Mouse (Mus musculus) stomach, embryonic 14.5 days (tissue): ENCODE data around the gene Plac1. TPM values are rescaled to one million over a fixed set of nuclear protein-coding genes. Genes with fewer than 3 reads are reported as not detected.

Experiments
- ATAC-seq: fragments of 200-750 bp; cut with Nextera tagmentation; 2 replicates; pipeline ENCODE4 v1.8.0; 2017; ENCODE audit warnings: low read depth, moderate TSS enrichment; ENCODE audit not compliant: insufficient number of reproducible peaks, insufficient read depth, low FRiP score
- H3K27ac ChIP-seq: fragments of 300-500 bp; sonication (generic); 2 replicates; pipeline ENCODE4 v1.5.1; 2014; ENCODE audit warnings: mild to moderate bottlenecking, low read length, moderate library complexity, mixed read lengths
- H3K27me3 ChIP-seq: fragments of 300-500 bp; sonication (generic); 2 replicates; pipeline ENCODE4 v1.6.1; 2014; ENCODE audit warnings: low read length, control low read depth, mixed read lengths; ENCODE audit not compliant: control insufficient read depth, insufficient read depth
- H3K36me3 ChIP-seq: fragments of 300-500 bp; sonication (generic); 2 replicates; pipeline ENCODE4 v1.6.1; 2014; ENCODE audit warnings: mild to moderate bottlenecking, control low read depth, low read length, moderate library complexity, mixed read lengths; ENCODE audit not compliant: control insufficient read depth, insufficient read depth
- H3K4me1 ChIP-seq: fragments of 300-500 bp; sonication (generic); 2 replicates; pipeline ENCODE4 v1.6.1; 2014; ENCODE audit warnings: low read length, control low read depth, mixed read lengths; ENCODE audit not compliant: control insufficient read depth, insufficient read depth
- H3K4me2 ChIP-seq: fragments of 300-500 bp; sonication (generic); replicated peaks from 2 replicates; pipeline ENCODE4 v1.6.1; 2014; ENCODE audit warnings: low read depth, low read length, control low read depth
- H3K4me3 ChIP-seq: fragments of 300-500 bp; sonication (generic); 2 replicates; pipeline ENCODE4 v1.5.1; 2014; ENCODE audit warnings: low read depth, low read length, control low read depth
- H3K9ac ChIP-seq: fragments of 300-500 bp; sonication (generic); replicated peaks from 2 replicates; pipeline ENCODE4 v1.6.1; 2014; ENCODE audit warnings: low read depth, mild to moderate bottlenecking, control low read depth, low read length, moderate library complexity, mixed read lengths
- H3K9me3 ChIP-seq: fragments of 300-500 bp; sonication (generic); 2 replicates; pipeline ENCODE4 v1.6.1; 2016; ENCODE audit warnings: low read depth, low read length, control low read depth; ENCODE audit not compliant: control insufficient read depth
- WGBS: fragments of 180-500 bp; shearing (Covaris S2); extraction: QIAGEN DNeasy Blood & Tissue Kit; methylation state at CpG from one replicate; pipeline ENCODE4 v1.1.7; 2014; 5-methylcytosine and 5-hydroxymethylcytosine counted together
- polyA plus RNA-seq: library from polyadenylated mRNA; unstranded; fragments of >200 nt; fragmentation: Nextera tagmentation; extraction: Ambion mirVana; gene quantifications from 2 replicates; pipeline ENCODE4 v1.2.1, GENCODE M21; 2014

Plac1 gene
- polyA plus RNA-seq, 1 experiment from 2014 or later = 15.3 TPM

GRCm38 (mm10) chrX:53255195-53255594 lies 15.3 kb upstream of the Plac1 start:
- ATAC-seq = no peak
- H3K9ac ChIP-seq = no peak overlapping the region
- no peak overlapping the region for H3K4me3 ChIP-seq
- H3K27me3 ChIP-seq = no peaks in the 10 kb centered on the region
- no peaks in the 10 kb centered on the region for H3K9me3 ChIP-seq
- no peak overlapping the region for H3K4me2 ChIP-seq
- no peaks in the 10 kb centered on the region for H3K4me1 ChIP-seq
- no peak overlapping the region for H3K27ac ChIP-seq
- H3K36me3 ChIP-seq = no peaks in the 10 kb centered on the region

GRCm38 (mm10) chrX:53237971-53238370 lies 1.9 kb downstream of the Plac1 start:
- Histone ChIP-seq H3K4me1 (no peaks in the 10 kb centered on the region), H3K27ac (no peak overlapping the region), H3K4me2 (no peak overlapping the region), H3K9ac (no peak overlapping the region), H3K27me3 (no peaks in the 10 kb centered on the region), H3K36me3 (no peaks in the 10 kb centered on the region), H3K9me3 (no peaks in the 10 kb centered on the region), H3K4me3 (no peak overlapping the region)
- no peak for ATAC-seq
- WGBS = 11% methylated on average over 2 of the region's 2 CpGs

DNA sequence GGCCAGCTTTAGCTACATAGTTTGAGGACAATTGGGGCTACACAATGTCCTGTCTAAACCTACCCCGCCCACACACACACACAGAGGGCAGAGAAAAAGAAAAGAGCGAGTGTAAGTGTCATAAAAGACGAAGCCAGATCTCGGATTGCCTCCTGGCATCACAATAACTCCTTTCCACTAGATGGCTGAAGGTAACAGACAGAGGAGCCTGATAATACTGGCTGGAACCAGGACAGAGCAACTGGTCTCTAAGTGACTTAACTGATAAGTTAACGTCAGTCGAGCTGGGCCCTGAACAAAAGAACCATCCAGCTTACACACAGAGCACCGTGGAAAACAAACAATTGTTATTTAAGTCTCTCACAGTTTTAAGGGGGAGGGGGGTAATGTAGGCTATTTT lies 3.5 kb downstream of the Plac1 start:
- no peaks in the 10 kb centered on the region for H3K27me3 ChIP-seq
- no peaks in the 10 kb centered on the region for H3K4me1 ChIP-seq
- no peak overlapping the region for H3K9ac ChIP-seq
- no peaks in the 10 kb centered on the region for H3K9me3 ChIP-seq
- WGBS = 50% methylated on average over 7 of the region's 7 CpGs
- H3K4me2 ChIP-seq = no peak overlapping the region
- ATAC-seq = no peak
- H3K36me3 ChIP-seq = no peaks in the 10 kb centered on the region
- no peak overlapping the region for H3K4me3 ChIP-seq
- H3K27ac ChIP-seq = no peak overlapping the region

GRCm38 (mm10) chrX:53233689-53234088 lies 6.2 kb downstream of the Plac1 start:
- H3K9ac ChIP-seq = no peak overlapping the region
- no peak overlapping the region for H3K27ac ChIP-seq
- no peaks in the 10 kb centered on the region for H3K9me3 ChIP-seq
- no peak overlapping the region for H3K4me3 ChIP-seq
- no peak overlapping the region for H3K4me2 ChIP-seq
- H3K36me3 ChIP-seq = no peaks in the 10 kb centered on the region
- ATAC-seq = no peak
- 26% methylated on average over 4 of the region's 4 CpGs for WGBS
- no peaks in the 10 kb centered on the region for H3K4me1 ChIP-seq
- H3K27me3 ChIP-seq = no peaks in the 10 kb centered on the region

DNA sequence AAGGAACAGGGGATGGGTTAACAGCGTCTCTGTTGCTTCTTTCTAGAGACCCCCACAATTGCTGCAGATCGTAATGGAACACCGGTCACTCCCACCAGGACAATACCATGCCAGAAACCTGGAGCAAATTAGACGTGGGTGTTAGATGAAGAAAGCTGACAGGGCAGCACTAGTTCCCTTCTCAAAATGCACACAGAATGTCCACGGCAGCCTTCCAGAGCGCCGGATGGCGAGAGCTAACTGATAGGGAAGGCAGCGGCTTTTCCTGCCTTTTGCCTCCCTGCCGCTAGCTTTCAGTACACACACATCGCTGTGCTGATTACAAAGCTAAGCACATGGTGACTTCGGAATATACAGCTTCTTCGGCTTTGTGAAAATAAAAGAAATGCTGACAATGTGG lies 7.9 kb downstream of the Plac1 start:
- H3K27ac ChIP-seq = peak overlapping the region; percentile 44; the same call in 1 of the 2 replicates
- no peaks in the 10 kb centered on the region for H3K9me3 ChIP-seq
- 37% methylated on average over 13 of the region's 13 CpGs for WGBS
- H3K9ac ChIP-seq = no peak overlapping the region; the same call in 1 of the 2 replicates
- ATAC-seq = no peak
- H3K27me3 ChIP-seq = no peaks in the 10 kb centered on the region
- peak overlapping the region; percentile 48 for H3K4me2 ChIP-seq
- peak overlapping the region; percentile 12; the same call in 1 of the 2 replicates for H3K4me3 ChIP-seq
- no peaks in the 10 kb centered on the region for H3K36me3 ChIP-seq
- H3K4me1 ChIP-seq = no peaks in the 10 kb centered on the region

DNA sequence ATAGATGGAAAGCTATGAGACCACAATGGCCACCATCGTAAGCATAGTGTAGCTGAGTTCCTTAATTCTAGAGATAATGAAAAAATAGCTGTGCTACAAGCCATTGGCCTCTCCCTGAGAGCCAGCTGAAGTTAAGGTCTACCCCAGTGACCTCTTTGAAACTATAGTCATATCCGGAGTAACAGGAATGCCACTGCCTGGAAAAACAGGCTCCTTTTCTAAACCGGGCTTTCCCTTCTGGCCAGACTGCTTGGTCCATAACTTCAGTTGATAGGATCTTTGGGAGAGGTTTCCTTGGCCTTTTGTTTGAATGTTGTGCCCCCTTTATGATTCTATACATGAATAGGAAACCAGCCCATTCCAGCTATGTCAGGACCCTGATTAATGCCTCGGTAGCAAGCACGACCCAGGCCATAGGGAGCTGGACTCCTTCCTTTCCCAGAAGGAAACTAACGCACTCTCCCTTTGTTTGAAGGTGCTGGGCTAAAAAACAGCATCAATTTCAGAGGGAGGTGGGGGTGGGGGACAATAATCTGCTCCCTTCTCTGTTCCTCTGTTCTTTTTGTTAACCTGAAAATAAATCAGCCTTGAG lies 15.5 kb downstream of the Plac1 start:
- Histone ChIP-seq H3K9me3 (no peaks in the 10 kb centered on the region), H3K9ac (no peak overlapping the region), H3K4me1 (no peaks in the 10 kb centered on the region), H3K4me3 (no peak overlapping the region), H3K27ac (no peak overlapping the region), H3K27me3 (no peaks in the 10 kb centered on the region), H3K36me3 (no peaks in the 10 kb centered on the region), H3K4me2 (no peak overlapping the region)
- no peak for ATAC-seq
- WGBS = 57% methylated on average over 6 of the region's 6 CpGs

DNA sequence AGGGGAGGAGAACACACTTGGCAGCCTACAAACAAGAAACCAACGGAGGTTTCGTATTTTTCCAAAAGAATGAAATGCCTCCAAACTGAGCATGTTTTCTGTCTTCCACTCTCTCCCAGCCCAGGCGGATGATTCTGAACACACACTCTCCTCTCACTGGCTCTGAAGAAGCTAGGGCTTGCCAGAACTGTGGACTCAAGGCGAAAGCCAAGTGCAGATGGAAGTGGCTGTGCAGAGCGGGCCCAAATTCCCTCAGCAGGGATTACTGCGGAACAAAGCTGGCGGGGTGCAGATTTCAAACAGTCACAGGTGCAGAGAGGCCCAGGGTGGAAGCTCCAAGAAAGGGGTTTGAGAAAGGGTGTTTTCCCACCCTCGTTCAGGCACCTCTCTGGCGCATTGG lies 19.1 kb downstream of the Plac1 start:
- Histone ChIP-seq H3K36me3 (no peaks in the 10 kb centered on the region), H3K27me3 (no peaks in the 10 kb centered on the region), H3K9ac (no peak overlapping the region), H3K9me3 (no peaks in the 10 kb centered on the region), H3K4me1 (no peaks in the 10 kb centered on the region), H3K4me3 (no peak overlapping the region), H3K4me2 (no peak overlapping the region), H3K27ac (no peak overlapping the region)
- ATAC-seq = no peak
- 70% methylated on average over 9 of the region's 9 CpGs for WGBS

DNA sequence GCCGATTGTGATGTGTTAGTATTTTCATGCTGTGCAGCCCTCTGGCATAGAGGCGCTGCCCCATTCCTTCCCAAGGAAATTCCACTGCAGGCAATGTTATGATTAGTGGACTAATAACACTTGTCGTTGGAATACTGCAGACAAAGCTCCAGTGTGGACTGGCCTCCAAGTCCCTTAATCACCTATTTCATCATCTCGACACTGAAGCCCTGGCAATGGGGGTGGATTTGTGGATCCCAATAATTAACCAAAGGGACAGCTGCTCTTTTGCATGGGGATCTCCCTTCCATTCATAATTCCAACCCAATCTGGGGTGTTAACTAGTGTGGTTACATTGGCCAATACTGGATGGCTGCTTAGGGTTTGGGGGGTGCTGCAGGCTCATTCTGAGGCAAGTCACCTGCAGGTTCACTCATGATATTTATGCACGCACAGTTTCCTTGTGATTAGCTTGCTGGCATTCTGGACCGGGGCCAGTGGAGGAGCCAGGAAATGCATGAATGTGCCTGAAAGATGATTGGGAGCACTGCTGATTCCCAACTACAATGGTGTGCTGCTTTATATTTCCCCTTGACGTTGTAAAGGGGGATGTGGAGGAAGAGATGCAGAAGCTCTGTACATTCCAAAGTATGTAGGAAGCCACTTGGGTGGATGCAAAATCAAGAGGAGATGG lies 25.2 kb downstream of the Plac1 start:
- no peak overlapping the region for H3K4me2 ChIP-seq
- no peak overlapping the region for H3K4me3 ChIP-seq
- no peaks in the 10 kb centered on the region for H3K27me3 ChIP-seq
- ATAC-seq = no peak
- H3K9me3 ChIP-seq = no peaks in the 10 kb centered on the region
- peak overlapping the region; percentile 27; the same call in 1 of the 2 replicates for H3K27ac ChIP-seq
- no peaks in the 10 kb centered on the region for H3K36me3 ChIP-seq
- peaks cover 6% of the 10 kb centered on the region; the same call in 1 of the 2 replicates for H3K4me1 ChIP-seq
- H3K9ac ChIP-seq = no peak overlapping the region
- WGBS = 45% methylated on average over 7 of the region's 7 CpGs
